Mouse (Mus musculus): ENCODE data around the gene Ltbp4.

The Ltbp4 gene

DNA sequence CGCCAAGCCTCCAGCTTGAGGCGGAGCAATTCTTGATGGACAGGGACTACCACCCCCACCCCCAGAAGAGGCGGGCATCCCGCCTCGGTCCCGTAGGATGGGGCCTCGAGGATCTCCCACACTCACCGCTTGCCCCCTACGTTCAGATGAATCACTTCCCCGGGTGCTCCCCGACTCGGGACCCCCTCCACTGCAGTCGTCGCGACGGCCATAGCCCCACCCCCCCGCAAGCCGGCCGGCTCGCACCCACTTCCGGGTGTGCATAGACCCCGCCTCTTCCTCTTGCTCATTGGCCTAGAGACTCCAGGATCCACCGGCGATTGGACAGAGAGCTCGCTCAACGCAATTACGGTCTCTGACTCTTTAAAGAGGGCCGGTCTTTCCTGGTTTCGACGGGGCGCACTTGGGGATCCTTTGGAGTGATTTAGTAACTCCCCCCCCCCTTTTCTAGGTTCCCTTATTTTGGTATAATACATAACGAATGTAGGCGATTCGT, 18.3 kb upstream of the Ltbp4 start, which contains the start of gene Shkbp1:
Shkbp1 (minus strand) TSS at position 275 of the 496 bp plus-strand sequence.
- peak; percentile 92 for DNase-seq (ENCODE audit: low read depth)

DNA sequence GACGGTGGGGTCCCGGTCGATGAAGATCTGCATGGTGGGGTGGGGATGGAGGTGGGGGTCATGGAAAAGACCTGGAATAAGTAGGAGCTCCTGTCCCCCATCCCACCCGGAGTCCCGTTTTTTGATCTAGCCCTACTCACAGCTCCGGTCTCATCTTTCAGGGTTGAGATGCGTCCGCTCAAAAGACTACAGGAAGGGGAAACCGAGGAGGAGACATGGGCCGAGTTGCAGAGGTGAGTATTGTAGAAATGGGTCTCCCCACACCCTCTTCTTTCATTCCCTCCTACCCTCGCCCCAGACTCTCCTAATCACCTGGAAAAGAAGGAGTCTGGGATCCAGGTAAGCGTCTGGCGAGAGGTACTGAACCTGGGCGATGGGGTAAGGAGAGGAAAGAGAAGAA, 17.8 kb upstream of the Ltbp4 start:
- no peak for DNase-seq (ENCODE audit: low read depth)

DNA sequence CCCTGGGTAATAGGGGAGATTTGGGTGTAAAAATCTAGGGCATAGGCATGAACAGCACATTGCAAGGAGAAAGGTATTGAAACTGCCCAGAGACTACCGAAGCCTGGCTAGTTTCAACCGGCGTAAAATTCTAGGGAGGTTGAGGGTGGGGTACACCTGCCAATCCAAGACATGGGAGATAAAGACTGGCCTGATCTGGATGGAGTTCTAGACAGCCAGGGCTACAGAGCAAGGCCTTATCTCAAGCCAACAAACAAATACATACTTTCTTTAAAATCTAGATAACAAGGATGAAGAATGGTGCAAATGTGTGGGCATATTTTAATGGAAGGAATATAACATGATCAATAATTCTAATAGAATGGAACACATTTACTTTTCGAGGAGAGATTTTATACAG, 17.3 kb upstream of the Ltbp4 start:
- peak; percentile 12 for DNase-seq (ENCODE audit: low read depth)

DNA sequence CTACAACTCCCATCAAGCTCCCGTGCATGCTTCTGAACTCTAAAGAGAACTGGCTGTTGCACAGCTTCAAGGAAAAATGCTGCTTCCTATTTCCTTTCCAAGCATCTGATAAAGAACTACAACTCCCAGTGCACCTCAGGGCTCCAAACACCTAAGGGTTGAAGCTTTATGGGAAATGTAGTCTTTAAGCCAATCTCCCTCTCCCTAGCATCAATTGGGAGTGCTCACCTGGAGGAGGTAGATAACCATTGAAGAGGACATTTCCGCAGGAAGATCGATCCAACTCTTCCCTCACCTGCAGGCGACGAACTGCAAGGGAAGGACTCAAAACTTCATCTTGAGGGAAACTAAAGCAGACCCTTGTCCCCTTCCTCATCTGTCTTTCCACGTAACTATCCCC, 16.7 kb upstream of the Ltbp4 start:
- DNase-seq (ENCODE audit: low read depth): no peak

DNA sequence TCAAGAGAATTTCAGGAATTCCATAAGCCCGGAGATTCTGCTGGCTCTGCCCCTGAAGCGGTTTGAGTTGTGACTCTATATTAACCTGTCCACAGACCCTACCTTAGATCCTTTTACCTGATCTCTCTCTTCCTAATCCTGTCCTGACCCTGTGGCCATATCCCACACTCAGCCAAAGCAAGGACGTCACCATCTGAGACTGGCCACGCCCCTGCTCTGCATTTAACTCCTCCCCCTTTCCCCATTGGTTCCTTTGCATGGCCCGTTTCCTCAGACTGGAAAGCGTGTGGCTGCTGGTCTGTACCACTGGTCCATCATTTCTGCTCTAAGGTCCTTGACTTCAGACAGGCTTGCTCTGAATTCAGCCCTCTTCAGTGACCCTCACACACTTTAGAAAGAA, 8.0 kb upstream of the Ltbp4 start:
- no peak for DNase-seq (ENCODE audit: low read depth)

DNA sequence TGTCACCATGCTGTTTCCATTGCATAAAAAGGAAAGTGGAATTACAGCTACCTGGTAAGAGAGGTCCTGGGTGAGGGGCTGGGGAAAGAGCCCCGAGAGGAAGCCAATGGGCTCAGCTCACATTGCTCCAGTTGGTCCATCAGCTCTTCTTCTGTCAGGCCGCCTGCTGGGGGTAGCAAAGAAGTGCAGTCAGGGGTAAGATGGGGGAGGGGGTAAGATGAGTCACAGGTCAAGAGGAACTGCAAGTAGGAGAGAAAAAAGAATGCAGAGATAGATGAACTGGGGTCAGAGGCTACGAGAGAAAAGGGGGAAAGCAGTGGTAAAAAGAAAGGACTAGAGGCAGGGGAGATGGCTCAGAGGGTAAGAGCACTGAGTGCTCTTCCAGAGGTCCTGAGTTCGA, 5.1 kb upstream of the Ltbp4 start:
- DNase-seq (ENCODE audit: low read depth): peak; percentile 40

DNA sequence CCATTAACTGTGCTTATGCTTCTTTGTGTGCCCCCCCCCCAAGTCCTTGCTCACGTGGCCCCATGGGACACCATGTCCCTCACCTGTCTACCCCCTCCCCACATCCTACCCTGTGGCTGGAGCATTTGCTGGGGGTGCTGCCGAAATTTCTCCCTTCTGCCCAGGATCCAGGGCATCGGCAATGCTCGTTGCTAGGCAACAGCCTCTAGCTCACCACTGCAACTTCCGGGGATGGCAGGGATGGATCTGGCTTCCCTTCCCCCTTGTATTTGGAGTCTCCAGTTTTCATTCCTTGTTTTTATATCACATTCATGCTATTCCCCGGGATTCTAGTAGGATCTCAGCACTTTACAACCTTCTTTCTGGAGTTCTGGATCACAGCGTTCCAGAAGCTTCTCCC, 2.0 kb upstream of the Ltbp4 start:
- DNase-seq (ENCODE audit: low read depth): no peak

DNA sequence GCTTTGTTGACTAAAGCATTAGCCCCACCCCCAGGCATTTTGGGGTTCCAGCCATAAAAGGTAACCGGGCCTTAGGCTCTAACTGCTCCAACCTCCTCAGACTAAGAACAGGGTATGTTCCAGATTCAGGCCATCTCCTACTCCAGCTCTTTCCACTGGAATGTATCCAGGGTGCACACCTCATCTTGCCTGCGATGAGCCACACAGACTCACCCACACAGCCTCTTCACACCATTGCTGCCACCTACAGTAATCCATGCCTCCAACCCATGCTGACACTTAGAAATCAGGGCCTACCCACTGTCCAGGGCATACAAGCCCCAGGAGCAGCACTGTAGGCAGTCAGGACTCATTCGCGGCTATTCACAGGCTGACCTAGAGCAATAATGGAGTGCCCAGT, 1.6 kb upstream of the Ltbp4 start:
- DNase-seq (ENCODE audit: low read depth): no peak

DNA sequence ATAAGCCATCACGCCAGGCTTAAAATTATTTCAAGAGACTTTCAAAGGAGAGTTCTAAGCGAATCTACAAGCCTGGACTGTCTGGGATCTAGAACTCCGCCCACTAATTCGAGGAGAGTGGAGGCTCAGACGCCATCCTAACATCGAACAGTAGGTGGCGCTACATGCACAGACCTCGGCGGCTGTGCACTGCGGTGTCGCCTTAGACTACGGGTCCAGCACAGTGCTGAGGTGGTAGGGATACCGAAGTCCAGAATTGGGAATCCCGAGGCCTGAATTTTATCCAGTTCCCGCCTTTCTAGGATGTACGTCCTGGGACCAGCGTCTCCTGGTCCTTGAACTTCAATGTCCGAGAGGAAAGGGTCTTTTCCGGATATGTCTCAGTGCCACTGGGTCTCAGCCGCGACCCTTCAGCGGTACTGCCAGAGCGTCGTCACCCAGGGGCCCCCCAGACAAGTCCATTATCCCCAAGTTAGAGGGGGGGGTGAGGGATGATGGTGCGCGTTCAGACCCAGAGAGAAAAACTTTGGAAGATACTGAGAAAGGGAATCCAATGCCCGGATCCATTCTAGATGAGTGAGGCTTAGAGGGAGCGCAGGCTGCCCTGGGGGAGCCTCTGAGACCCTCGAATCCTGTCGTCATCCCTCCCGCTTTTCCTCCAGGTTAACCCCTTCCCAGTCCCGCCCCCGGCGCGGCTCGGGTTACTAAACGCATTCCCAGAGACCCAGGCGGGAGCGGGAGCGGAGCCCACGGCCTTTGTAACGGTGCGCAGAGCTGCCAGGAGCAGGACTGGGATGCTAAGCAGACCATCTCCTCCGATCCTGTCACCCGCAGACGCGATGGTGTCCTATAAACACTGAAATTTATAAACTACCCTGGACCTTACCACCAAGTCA, 1.3 kb downstream of the Ltbp4 start:
- peak; percentile 94 for DNase-seq (ENCODE audit: low read depth)

DNA sequence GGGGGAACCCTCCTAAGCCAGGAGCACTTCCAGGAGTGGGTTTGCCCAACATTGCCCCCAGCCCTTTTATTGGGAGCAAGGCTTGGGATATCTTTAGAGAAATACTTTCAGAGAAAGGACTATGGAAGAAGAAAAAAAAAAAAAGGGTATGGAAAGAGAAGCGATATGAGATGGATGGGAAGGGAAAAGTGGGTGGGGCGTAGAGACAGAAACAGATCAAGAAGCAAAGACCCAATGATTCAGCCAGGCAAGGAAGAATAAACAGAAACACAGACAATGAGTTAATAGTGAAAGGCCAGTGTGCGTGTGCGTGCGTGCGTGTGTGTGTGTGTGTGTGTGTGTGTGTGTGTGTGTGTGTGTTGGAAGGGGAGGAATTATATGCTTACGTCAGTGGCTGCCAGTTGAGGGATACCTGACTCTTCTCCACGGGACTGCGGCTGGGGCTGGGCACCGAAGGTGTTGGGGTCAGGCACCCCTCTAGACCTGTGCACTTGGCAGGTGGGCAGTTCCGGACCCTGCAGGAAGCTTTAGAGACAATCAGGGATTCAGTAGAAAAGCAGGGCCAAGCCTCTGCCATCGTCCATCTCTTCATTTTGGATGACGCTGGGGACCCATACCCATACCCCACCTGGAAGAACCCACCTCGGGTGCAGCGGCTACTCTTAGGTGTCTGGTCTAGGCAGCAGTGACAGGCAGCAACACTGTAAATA, 2.3 kb downstream of the Ltbp4 start:
- DNase-seq (ENCODE audit: low read depth): no peak

DNA sequence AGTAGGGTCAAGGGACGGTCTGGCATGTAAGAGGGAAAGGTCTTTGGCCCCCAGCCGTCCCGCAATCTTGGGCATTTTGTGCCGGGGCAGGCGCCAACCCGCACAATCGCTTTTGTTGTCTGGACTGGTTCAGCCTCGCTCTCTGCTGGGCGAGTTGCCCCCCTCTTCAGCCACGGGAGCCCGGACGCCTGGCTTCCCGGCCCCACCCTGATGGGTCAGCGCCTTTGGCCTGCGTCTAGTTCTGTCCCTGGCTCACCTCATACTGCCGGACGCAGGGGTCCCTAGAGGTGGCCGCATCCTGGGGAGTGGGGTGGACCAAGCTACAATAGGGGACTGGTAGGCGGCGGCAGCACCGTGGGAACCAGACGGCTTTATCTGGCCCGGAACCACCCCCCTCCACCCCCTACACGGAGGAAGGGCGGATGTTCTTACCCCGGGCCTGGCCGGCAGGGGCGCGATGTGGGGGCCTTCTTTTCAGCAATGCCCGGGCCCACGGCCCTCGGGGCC, 3.0 kb downstream of the Ltbp4 start:
- peak; percentile 34 for DNase-seq (ENCODE audit: low read depth)

DNA sequence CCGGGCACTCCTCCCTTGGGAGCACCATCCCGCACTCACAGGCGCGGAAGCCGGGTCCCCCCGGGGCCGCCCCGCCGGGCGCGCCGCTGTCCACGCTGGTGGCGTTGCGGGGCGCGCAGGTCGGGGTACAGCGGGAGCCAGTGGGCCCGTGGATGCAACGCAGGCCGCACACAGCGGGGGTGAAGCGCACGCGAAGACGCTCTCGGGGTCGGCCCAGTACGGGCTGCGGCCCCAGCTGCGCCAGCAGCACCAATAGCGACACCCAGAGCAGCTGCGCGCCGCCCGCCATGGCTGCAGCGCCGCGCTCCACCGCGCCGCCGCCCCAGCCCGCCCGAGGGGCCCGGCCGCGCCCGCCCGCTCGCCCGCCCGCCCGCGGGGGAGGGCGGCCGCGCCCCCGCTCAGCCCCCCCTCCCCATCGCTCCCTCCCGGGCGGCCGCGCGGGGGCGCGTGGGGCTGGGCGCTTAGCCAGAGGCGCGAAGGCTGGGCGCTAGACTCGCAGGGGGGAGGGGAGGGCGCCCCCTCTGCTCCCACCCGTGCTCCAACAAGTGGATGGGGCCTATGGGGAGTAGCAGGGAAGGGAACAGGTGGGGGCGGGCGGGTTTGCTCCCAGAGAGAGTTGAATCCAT, 4.1 kb downstream of the Ltbp4 start:
- DNase-seq (ENCODE audit: low read depth): peak; percentile 33

DNA sequence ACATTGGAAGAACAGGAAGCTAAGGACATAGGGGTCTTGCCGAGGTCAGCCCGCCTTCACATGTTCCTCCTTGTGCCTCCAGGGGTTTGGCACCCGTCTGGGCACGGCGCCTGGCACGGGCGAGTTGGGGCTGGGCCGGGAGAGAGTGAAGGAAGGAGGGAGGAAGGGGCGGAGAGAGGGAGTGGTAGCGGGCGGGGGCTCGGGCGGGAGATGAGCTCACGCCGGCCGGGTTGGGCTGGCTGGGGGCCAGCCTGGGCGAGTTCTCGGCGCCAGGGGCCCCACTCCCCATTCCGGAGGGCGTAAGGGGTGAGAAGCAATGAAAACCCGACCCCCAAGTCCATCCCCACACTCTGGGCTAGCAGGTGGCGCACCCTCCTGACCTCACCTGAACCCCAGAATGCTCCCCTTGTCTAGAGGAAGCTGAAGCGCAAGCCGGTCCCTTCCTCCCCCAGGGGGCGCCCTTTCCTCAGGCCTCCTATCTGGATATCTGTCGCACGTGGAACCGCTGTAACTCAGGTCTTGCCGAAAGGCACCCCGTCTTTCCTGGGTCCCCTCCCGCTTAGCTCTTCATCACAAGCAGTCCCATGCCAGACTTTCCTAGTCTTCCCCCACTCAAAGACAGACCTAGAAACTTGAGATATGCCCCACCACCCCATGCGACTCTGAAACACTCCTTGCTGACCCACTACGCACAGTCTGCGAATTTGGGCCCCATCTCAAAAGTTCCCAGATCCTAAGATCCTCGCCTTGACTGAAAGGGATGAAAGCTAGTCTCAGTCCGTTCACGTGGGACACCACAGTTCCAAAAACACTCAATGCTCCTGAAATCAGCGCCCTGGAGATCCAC, 4.9 kb downstream of the Ltbp4 start:
- peak; percentile 92 for DNase-seq (ENCODE audit: low read depth)

DNA sequence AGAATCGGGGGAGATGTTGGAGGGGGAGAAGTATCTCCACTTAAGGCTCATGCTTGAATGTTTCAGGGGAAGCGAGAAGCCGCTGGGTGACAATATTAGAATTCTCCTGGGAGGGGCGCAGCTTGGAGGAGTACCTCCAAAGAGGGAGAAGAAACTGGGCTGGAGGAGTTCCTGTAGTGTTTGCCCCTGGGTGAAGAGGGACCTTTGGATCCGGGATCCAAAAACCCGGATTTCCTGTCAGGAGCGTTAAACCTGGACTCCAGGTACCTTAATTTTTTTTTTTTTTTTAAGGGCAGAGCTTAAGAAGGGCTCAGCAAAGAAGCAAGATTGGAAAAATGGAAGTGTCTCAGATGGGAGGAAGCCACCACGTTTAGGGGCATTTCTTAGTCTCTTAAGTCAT, 5.6 kb downstream of the Ltbp4 start:
- DNase-seq (ENCODE audit: low read depth): peak; percentile 45

DNA sequence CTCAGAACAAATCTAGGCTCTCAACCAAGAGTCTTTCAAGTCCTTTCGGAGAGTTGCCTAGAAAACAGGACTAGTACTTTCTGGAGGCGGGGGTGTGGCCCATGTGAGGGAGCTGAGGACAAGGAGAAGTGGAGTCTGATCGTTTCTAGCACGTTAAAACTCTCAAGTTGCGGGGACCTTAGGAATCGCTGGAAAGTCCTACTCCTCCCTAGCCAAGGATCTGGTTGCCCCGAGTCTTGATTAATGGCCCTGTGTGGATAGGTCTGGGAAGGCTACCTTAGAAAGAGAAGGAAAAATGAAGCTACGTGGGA, 6.0 kb downstream of the Ltbp4 start:
- DNase-seq (ENCODE audit: low read depth): no peak

DNA sequence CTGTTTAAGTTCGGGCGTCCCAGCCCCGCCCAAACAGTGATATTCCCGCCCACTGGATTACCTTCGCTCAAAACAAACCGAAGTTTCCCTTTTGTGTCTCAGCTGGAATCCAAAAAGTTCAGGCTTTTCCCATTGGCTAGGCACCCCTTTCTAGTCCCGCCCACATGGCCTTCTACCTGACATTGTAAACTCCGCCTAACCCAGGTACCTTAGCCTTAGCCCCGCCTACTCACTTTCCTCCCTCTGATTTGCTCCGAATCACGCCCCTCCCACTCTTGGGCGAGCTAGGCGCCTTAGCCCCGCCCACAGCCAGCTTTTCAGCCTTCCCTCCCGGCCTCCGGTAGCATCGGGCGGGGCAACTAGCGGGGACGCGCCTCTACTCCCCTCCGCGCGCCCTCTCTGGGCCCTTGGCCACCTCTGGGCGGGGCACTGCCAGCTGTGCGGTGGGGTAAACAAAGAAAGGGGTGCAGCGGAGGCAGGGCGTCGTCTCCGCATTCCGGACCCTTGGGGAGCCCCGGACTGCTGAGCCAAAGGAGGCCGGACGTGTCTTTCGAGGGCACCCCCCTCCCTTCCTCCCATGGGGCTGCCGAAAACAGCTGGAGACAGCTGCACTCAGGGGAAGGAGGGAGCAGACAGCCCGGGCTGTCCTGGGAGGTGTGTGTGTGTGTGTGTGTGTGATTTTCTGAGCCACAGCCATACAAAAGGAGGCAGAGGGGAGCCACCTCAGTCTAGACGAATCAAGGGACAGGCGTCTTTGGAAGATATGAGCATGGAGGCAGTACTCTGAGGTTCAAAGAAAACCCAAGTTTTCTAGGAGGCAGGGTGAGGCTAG, 6.6 kb downstream of the Ltbp4 start:
- DNase-seq (ENCODE audit: low read depth): peak; percentile 89

DNA sequence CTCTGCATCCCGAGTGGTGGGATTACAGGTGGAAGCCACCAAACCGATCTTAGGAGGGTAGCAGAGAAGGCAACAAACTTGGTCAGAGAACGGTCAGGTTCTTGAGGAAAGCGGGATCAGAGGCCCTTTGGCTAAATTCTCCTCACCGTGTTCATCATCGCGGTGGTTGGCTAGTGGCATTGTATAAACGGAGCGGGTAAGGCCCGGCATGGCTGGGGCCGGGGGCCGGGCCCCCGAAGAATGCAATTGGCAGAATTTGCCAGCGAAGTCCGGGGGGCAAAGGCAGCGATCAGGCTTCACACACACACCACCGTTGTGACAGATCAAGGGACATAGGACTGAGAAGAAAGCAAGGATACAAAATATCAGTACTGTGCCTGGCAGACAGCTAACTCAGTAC, 7.5 kb downstream of the Ltbp4 start:
- no peak for DNase-seq (ENCODE audit: low read depth)

DNA sequence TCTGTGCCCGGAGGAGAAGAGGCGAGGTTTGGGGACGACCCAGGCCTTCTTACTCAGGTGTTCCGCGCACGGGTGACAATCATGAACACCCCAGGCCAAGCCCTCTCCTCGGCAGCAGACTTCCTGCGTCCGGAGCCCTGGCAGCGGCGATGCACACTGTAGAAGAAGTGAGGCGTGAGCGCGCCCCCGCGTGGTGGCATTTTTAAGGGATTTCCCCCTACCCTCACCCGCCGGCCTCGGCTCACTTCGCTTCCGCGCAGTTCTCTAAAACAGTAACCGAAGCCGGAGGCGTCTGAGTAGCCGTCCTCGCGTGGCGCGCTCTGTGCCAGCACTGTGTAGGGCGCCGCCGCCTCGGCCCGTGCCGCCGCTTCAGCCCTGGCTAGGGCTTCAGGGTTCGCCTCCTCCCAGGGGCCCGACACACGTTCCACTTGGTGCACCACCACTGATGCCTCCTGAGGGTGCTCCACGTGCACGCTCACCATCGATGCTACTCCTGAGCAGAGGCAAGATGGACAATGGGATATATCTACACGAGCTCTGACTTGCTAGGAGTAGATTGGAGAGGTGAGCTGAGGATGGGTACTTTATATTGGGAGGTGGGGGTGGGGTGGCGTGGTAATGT, 8.1 kb downstream of the Ltbp4 start:
- DNase-seq (ENCODE audit: low read depth): peak; percentile 94

DNA sequence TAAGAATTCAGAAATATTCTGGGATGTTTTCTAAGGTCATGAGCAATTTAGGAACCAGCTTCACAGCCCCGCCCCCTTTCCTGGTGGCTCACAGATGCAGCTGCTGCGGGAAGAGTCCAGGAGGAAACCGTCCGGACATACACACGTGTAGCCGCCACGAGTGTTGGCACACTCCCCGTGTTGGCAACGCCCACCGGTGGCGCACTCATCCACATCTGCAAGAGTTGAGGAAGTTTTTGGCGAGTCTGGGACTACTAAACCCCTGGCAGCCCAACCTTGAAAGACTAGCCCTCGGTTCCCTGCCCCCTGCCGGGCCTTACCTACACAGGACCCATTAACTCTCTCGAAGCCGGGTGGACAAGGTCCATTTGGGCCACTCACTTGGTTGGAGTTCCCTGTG, 8.8 kb downstream of the Ltbp4 start:
- peak; percentile 27 for DNase-seq (ENCODE audit: low read depth)

DNA sequence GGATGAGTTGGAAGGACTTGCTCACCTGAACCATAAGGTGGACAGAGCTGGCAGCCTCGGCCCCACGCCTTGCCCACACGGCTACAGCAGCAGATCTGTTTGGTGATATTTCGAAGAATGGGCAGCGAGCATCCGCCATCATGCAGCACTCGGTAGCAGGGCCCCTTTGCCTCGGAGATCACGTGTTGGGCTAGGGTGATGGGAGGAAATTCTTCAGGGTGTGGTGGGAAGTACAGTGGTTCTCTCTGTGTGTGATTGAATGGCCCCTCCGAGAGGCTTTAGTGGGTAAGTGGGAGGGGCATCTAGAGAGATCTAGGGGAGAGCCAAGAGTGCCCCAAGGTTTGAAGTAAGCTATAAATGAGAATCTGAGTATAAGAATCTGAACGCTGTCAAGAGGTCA, 9.3 kb downstream of the Ltbp4 start:
- DNase-seq (ENCODE audit: low read depth): no peak

Measured in naive thymus-derived CD4-positive, alpha-beta T cell, adult 2 months (primary cell).